Mouse (Mus musculus): ENCODE measurements around the gene Hist1h4m. TPM values are rescaled to one million over a fixed set of nuclear protein-coding genes. Genes with fewer than 3 reads are reported as not detected.

The Hist1h4m gene
- polyA plus RNA-seq, 1 experiment from 2014 or later = not detected

Small RNA genes lying within 50 kb of the gene (microRNA-seq; reads per million reads assigned to microRNA genes)
- gene Gm19658 (not detected), gene Gm44346 (not detected), gene Gm44466 (not detected)

Other genes with a start within 250 kb of the Hist1h4m start
- gene Olfr1364, start 230.0 kb upstream of the Hist1h4m start, polyA plus RNA-seq (2015; fragmentation: Nextera tagmentation; extraction: Ambion mirVana) = not detected in 2 replicates
- gene Olfr1362, start 197.7 kb upstream of the Hist1h4m start, polyA plus RNA-seq (2015; fragmentation: Nextera tagmentation; extraction: Ambion mirVana) = not detected in 2 replicates
- gene Olfr11, start 169.2 kb upstream of the Hist1h4m start, polyA plus RNA-seq (2015; fragmentation: Nextera tagmentation; extraction: Ambion mirVana) = 0.07 TPM in 1 of 2 replicates, not detected in the other
- not detected in 2 replicates for gene Olfr1361, start 148.4 kb upstream of the Hist1h4m start, polyA plus RNA-seq (2015; fragmentation: Nextera tagmentation; extraction: Ambion mirVana)
- not detected in 2 replicates for gene Olfr1360, start 134.3 kb upstream of the Hist1h4m start, polyA plus RNA-seq (2015; fragmentation: Nextera tagmentation; extraction: Ambion mirVana)
- gene Olfr1359, start 113.6 kb upstream of the Hist1h4m start, polyA plus RNA-seq (2015; fragmentation: Nextera tagmentation; extraction: Ambion mirVana) = not detected in 2 replicates
- gene Hist1h2bl, start 95.6 kb upstream of the Hist1h4m start, polyA plus RNA-seq (2015; fragmentation: Nextera tagmentation; extraction: Ambion mirVana) = not detected in 2 replicates
- 3.5 and 9.7 TPM in 2 replicates for gene Hist1h2ai, start 95.3 kb upstream of the Hist1h4m start, polyA plus RNA-seq (2015; fragmentation: Nextera tagmentation; extraction: Ambion mirVana)
- gene Hist1h3h, start 94.1 kb upstream of the Hist1h4m start, polyA plus RNA-seq (2015; fragmentation: Nextera tagmentation; extraction: Ambion mirVana) = 3.4 TPM in 1 of 2 replicates, not detected in the other
- gene Hist1h2bm, start 89.7 kb upstream of the Hist1h4m start, polyA plus RNA-seq (2015; fragmentation: Nextera tagmentation; extraction: Ambion mirVana) = 1.2 and 1.4 TPM in 2 replicates
- 0.40 and 0.80 TPM in 2 replicates for gene Hist1h4j, start 76.7 kb upstream of the Hist1h4m start, polyA plus RNA-seq (2015; fragmentation: Nextera tagmentation; extraction: Ambion mirVana)
- gene Hist1h4k, start 61.2 kb upstream of the Hist1h4m start, polyA plus RNA-seq (2015; fragmentation: Nextera tagmentation; extraction: Ambion mirVana) = 2.7 TPM in 1 of 2 replicates, not detected in the other
- gene Hist1h2ak, start 57.9 kb upstream of the Hist1h4m start, polyA plus RNA-seq (2015; fragmentation: Nextera tagmentation; extraction: Ambion mirVana) = 4.9 and 5.7 TPM in 2 replicates
- gene Hist1h2bn, start 57.6 kb upstream of the Hist1h4m start, polyA plus RNA-seq (2015; fragmentation: Nextera tagmentation; extraction: Ambion mirVana) = 1.1 TPM in 1 of 2 replicates, not detected in the other
- gene Hist1h1b, start 31.1 kb upstream of the Hist1h4m start, polyA plus RNA-seq (2015; fragmentation: Nextera tagmentation; extraction: Ambion mirVana) = 0.69 and 2.4 TPM in 2 replicates
- gene Hist1h3i, start 28.4 kb upstream of the Hist1h4m start, polyA plus RNA-seq (2015; fragmentation: Nextera tagmentation; extraction: Ambion mirVana) = 13.1 and 17.6 TPM in 2 replicates
- not detected in 2 replicates for gene Hist1h2an, start 24.5 kb upstream of the Hist1h4m start, polyA plus RNA-seq (2015; fragmentation: Nextera tagmentation; extraction: Ambion mirVana)
- gene Hist1h2bp, start 24.3 kb upstream of the Hist1h4m start, polyA plus RNA-seq (2015; fragmentation: Nextera tagmentation; extraction: Ambion mirVana) = 0.72 TPM in 1 of 2 replicates, not detected in the other
- gene Hist1h2bq, start 1.5 kb upstream of the Hist1h4m start, polyA plus RNA-seq (2015; fragmentation: Nextera tagmentation; extraction: Ambion mirVana) = 3.4 and 3.5 TPM in 2 replicates
- not detected in 2 replicates for gene Hist1h2ao, start 1.3 kb upstream of the Hist1h4m start, polyA plus RNA-seq (2015; fragmentation: Nextera tagmentation; extraction: Ambion mirVana)
- 2.6 and 2.8 TPM in 2 replicates for gene Hist1h4n, start 20.4 kb downstream of the Hist1h4m start, polyA plus RNA-seq (2015; fragmentation: Nextera tagmentation; extraction: Ambion mirVana)
- gene Hist1h2ap, start 21.8 kb downstream of the Hist1h4m start, polyA plus RNA-seq (2015; fragmentation: Nextera tagmentation; extraction: Ambion mirVana) = 276 and 359 TPM in 2 replicates
- gene Hist1h2br, start 22.0 kb downstream of the Hist1h4m start, polyA plus RNA-seq (2015; fragmentation: Nextera tagmentation; extraction: Ambion mirVana) = 2.9 and 3.5 TPM in 2 replicates
- 12.0 and 13.7 TPM in 2 replicates for gene Zfp184, start 133.3 kb downstream of the Hist1h4m start, polyA plus RNA-seq (2015; fragmentation: Nextera tagmentation; extraction: Ambion mirVana)
- gene Pom121l2, start 169.4 kb downstream of the Hist1h4m start, polyA plus RNA-seq (2015; fragmentation: Nextera tagmentation; extraction: Ambion mirVana) = not detected in 2 replicates
- not detected in 2 replicates for gene Prss16, start 198.0 kb downstream of the Hist1h4m start, polyA plus RNA-seq (2015; fragmentation: Nextera tagmentation; extraction: Ambion mirVana)
- not detected in 2 replicates for gene Hist1h2ah, start 223.8 kb downstream of the Hist1h4m start, polyA plus RNA-seq (2015; fragmentation: Nextera tagmentation; extraction: Ambion mirVana)
- gene Hist1h2bk, start 224.1 kb downstream of the Hist1h4m start, polyA plus RNA-seq (2015; fragmentation: Nextera tagmentation; extraction: Ambion mirVana) = 1.3 TPM in 1 of 2 replicates, not detected in the other
- gene Hist1h4i, start 229.6 kb downstream of the Hist1h4m start, polyA plus RNA-seq (2015; fragmentation: Nextera tagmentation; extraction: Ambion mirVana) = 4.0 and 4.9 TPM in 2 replicates
- 1.8 and 8.3 TPM in 2 replicates for gene Hist1h2ag, start 231.2 kb downstream of the Hist1h4m start, polyA plus RNA-seq (2015; fragmentation: Nextera tagmentation; extraction: Ambion mirVana)
- 1.5 and 2.3 TPM in 2 replicates for gene Hist1h2bj, start 231.5 kb downstream of the Hist1h4m start, polyA plus RNA-seq (2015; fragmentation: Nextera tagmentation; extraction: Ambion mirVana)